ENCODE assay signal across 9 mouse cellular contexts in genomic region chr7:84029120-84029771, GRCm38 (mm10). TPM values are rescaled to one million over a fixed set of nuclear protein-coding genes. Genes with fewer than 3 reads are reported as not detected.
DNase-seq lines count a peak whose midpoint lies in the region; ATAC-seq lines count a peak whose summit lies in the region.
"Had no signal": no experiment of that assay in that cellular context is flagged by ENCODE, and none has a peak within 500 bp of the region (broad histone marks: within the 10 kb centered on the region; RNA-seq: fewer than 3 reads in every experiment).

No protein-coding gene starts in this region.

- no peak overlapping the region for H3K27ac ChIP-seq in hindbrain, embryonic 14.5 days
- H3K27ac ChIP-seq: liver, embryonic 15.5 days had no signal

- peak; percentile 6 for DNase-seq in embryo, embryonic 11 days
- no peak for DNase-seq in embryo, embryonic 10 days (ENCODE audit: low spot score)
- DNase-seq in left cerebral cortex, postnatal 36 days (ENCODE audit: low spot score in 2 of 2), result peak; percentile 30 to 42
- DNase-seq in left cerebral cortex, postnatal 10 days (ENCODE audit: extremely low spot score in 1 of 2, low spot score in 2 of 2), result no peak
- peak; percentile 81 for DNase-seq in brain, adult 2 months (ENCODE audit: low read depth, low spot score)
- no peak for DNase-seq in hindbrain, embryonic 14.5 days (ENCODE audit: low spot score)
- DNase-seq in gastrocnemius, adult 18-20 months (ENCODE audit: low spot score), result no peak

- 0 out of 2 replicates have a peak, but pooled peaks cover 3% of the 10 kb centered on the region for H3K4me1 ChIP-seq in hindbrain, embryonic 14.5 days (replicated peaks; ENCODE audit: control insufficient read depth, insufficient read depth, low read length)
- H3K4me1 ChIP-seq: liver, embryonic 15.5 days had no signal

- no peaks in the 10 kb centered on the region for H3K9me3 ChIP-seq in hindbrain, embryonic 14.5 days (ENCODE audit: control insufficient read depth, low read length)
- H3K9me3 ChIP-seq: liver, embryonic 15.5 days had no signal

- H3K4me2 ChIP-seq in hindbrain, embryonic 14.5 days (replicated peaks), result no peak overlapping the region
- H3K4me2 ChIP-seq: liver, embryonic 15.5 days had no signal

- intact Hi-C loops in left cerebral cortex, postnatal 36 days (cut with DNase I), result no loop called here
- intact Hi-C loops in left cerebral cortex, postnatal 10 days (cut with DNase I), result no loop called here

- H3K27me3 ChIP-seq in hindbrain, embryonic 14.5 days (ENCODE audit: control insufficient read depth, insufficient read depth, low read length), result no peaks in the 10 kb centered on the region
- H3K27me3 ChIP-seq: liver, embryonic 15.5 days had no signal

- peak; percentile 46; the same call in 1 of the 2 replicates for ATAC-seq in hindbrain, embryonic 14.5 days (ENCODE audit: low FRiP score)
- ATAC-seq in megakaryocyte, adult 5-6 weeks (ENCODE audit: poor library complexity, severe bottlenecking), result no peak

- no peaks in the 10 kb centered on the region for H3K36me3 ChIP-seq in hindbrain, embryonic 14.5 days (replicated peaks; ENCODE audit: control insufficient read depth, insufficient read depth)
- H3K36me3 ChIP-seq: liver, embryonic 15.5 days had no signal

- H3K9ac ChIP-seq in hindbrain, embryonic 14.5 days, result no peak overlapping the region
- H3K9ac ChIP-seq: liver, embryonic 15.5 days had no signal

- H3K4me3 ChIP-seq in hindbrain, embryonic 14.5 days (replicated peaks; ENCODE audit: low read length), result no peak overlapping the region
- H3K4me3 ChIP-seq: liver, embryonic 15.5 days had no signal

- whole genome bisulfite sequencing in hindbrain, embryonic 14.5 days, result 47% methylated on average over 3 of the region's 3 CpGs

RNA-seq across cellular contexts. Expression of gene Cemip, which starts 57.1 kb away (rescaled TPM):
- 10 to 100 TPM; 14.5 to 18.7 TPM for total RNA-seq in left cerebral cortex, postnatal 36 days (2021)
- total RNA-seq in left cerebral cortex, postnatal 10 days (2021), result 10 to 100 TPM; 29.6 to 32.6 TPM
- 0.67 and 0.70 TPM in 2 replicates for polyA plus RNA-seq in hindbrain, embryonic 14.5 days (2014; fragmentation: Nextera tagmentation; extraction: Ambion mirVana)
- not detected for total RNA-seq in gastrocnemius, adult 18-20 months (2021)
- total RNA-seq in megakaryocyte, adult 5-6 weeks (2015), result 0.02 TPM in 1 of 2 replicates, not detected in the other
- 0.08 TPM in 1 of 2 replicates, not detected in the other for total RNA-seq in megakaryocyte, adult 5-6 weeks (2017)

Comparison
In these comparisons a context has a peak if more than half of its experiments do, and no peak if none do; other contexts are left out.
1. DNase-seq: peak in embryo, embryonic 11 days (single experiment), left cerebral cortex, postnatal 36 days (2 of 2) and brain, adult 2 months (single experiment); none in embryo, embryonic 10 days (single experiment), left cerebral cortex, postnatal 10 days (0 of 2), hindbrain, embryonic 14.5 days (single experiment) and gastrocnemius, adult 18-20 months (single experiment).
2. RNA of gene Cemip, which starts 57.1 kb away (total RNA-seq): 29.6 to 32.6 TPM in left cerebral cortex, postnatal 10 days and 14.5 to 18.7 TPM in left cerebral cortex, postnatal 36 days; not detected in gastrocnemius, adult 18-20 months and 0.02 to 0.08 TPM in megakaryocyte, adult 5-6 weeks; every median in the first group is over 10 times any median in the second.